Mouse (Mus musculus) layer of hippocampus, postnatal 25 days (tissue): ENCODE data around the gene Sept14. TPM values are rescaled to one million over a fixed set of nuclear protein-coding genes. Genes with fewer than 3 reads are reported as not detected.
"Not testable (repeated sequence)": the region's sequence is repeated elsewhere in the genome, so short reads cannot be mapped to it uniquely, and the experiment has no call there.

ENCODE experiments used
- DNase-seq, 2 experiments: peaks; one replicate each; pipeline ENCODE4 v3.0.0; 2022; ENCODE audit warnings: mixed read lengths in 2 of 2, low spot score in 1 of 2; ENCODE audit errors: extremely low spot score in 1 of 2
- total RNA-seq, 2 experiments: library from RNA; stranded (reverse); gene quantifications; 2 replicates each; pipeline ENCODE4 v1.2.3; 2021

Gene Sept14
- not detected for total RNA-seq

GRCm38 (mm10) chr5:129708412-129708811, at the start of gene Sept14:
TSS of gene Sept14 (minus strand) at chr5:129708512.
- DNase-seq: no peak

- no peak for DNase-seq
Observed at GRCm38 (mm10) chr5:129756886-129757285, 48.6 kb upstream of the Sept14 start.

GRCm38 (mm10) chr5:129744050-129744449, 35.7 kb upstream of the Sept14 start:
- no peak for DNase-seq

- no peak for DNase-seq
Observed at GRCm38 (mm10) chr5:129742903-129743488, 34.7 kb upstream of the Sept14 start.

GRCm38 (mm10) chr5:129740976-129741375, 32.7 kb upstream of the Sept14 start:
- peak in 1 of 2 experiments; percentile 43 for DNase-seq

- no peak for DNase-seq
Observed at GRCm38 (mm10) chr5:129731021-129731420, 22.7 kb upstream of the Sept14 start.

- DNase-seq: no peak
Observed at GRCm38 (mm10) chr5:129730344-129730743, 22.0 kb upstream of the Sept14 start.

GRCm38 (mm10) chr5:129729286-129729685, 21.0 kb upstream of the Sept14 start:
- DNase-seq: no peak

GRCm38 (mm10) chr5:129726784-129727183, 18.5 kb upstream of the Sept14 start:
- no peak for DNase-seq

GRCm38 (mm10) chr5:129725774-129726392, 17.6 kb upstream of the Sept14 start:
- no peak for DNase-seq

GRCm38 (mm10) chr5:129724834-129725773, 16.8 kb upstream of the Sept14 start, which contains the start of gene Nipsnap2:
TSS of gene Nipsnap2 (plus strand) at chr5:129725063.
- DNase-seq: peak; percentile 93 to 99

GRCm38 (mm10) chr5:129724268-129724667, 16.0 kb upstream of the Sept14 start:
- DNase-seq: no peak

- DNase-seq: no peak
Observed at GRCm38 (mm10) chr5:129720176-129720575, 11.9 kb upstream of the Sept14 start.

GRCm38 (mm10) chr5:129717016-129717415, 8.7 kb upstream of the Sept14 start:
- DNase-seq: no peak

GRCm38 (mm10) chr5:129715326-129715861, 7.1 kb upstream of the Sept14 start, which contains the start of gene Mrps17:
TSS of gene Mrps17 (plus strand) at chr5:129715497.
- DNase-seq: peak; percentile 79 to 82

GRCm38 (mm10) chr5:129703368-129703767, 4.9 kb downstream of the Sept14 start:
- DNase-seq: no peak

- DNase-seq: no peak
Observed at GRCm38 (mm10) chr5:129701706-129702105, 6.6 kb downstream of the Sept14 start.

GRCm38 (mm10) chr5:129700506-129700905, 7.8 kb downstream of the Sept14 start:
- no peak for DNase-seq

GRCm38 (mm10) chr5:129690528-129690927, 17.8 kb downstream of the Sept14 start:
- DNase-seq: no peak

GRCm38 (mm10) chr5:129687621-129688020, 20.7 kb downstream of the Sept14 start:
- no peak for DNase-seq

GRCm38 (mm10) chr5:129685141-129685540, 23.2 kb downstream of the Sept14 start:
- not testable (repeated sequence) for DNase-seq
